Mouse (Mus musculus): Measurements from ENCODE around the gene Ptprt.
"Not testable (repeated sequence)": the region's sequence is repeated elsewhere in the genome, so short reads cannot be mapped to it uniquely, and the experiment has no call there.

Ptprt gene

GRCm38 (mm10) chr2:162210564-162210963, 450.4 kb downstream of the Ptprt start:
- no peak for DNase-seq (ENCODE audit: low read depth)

DNA sequence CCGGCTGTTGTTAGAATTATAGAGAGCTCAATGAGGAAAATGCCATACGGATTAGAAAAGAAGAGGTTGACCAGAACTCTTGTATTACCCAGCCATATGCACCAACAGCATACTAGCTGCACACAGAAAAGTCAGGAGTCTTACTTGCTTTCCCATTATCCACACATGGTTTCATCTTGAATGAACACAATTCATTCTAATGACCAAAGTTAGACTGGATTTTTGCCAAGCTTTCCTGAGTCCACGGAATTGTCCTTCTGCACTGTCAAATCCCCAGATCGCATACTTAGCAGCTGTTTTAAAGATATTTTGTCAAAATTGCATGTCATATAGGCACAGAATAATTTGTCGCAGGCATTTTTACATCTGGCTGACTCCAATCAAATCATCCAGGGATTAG, 463.6 kb downstream of the Ptprt start:
- no peak for DNase-seq (ENCODE audit: low read depth)

- DNase-seq (ENCODE audit: low read depth): no peak
Measured at GRCm38 (mm10) chr2:162182621-162183475, 478.1 kb downstream of the Ptprt start.

DNA sequence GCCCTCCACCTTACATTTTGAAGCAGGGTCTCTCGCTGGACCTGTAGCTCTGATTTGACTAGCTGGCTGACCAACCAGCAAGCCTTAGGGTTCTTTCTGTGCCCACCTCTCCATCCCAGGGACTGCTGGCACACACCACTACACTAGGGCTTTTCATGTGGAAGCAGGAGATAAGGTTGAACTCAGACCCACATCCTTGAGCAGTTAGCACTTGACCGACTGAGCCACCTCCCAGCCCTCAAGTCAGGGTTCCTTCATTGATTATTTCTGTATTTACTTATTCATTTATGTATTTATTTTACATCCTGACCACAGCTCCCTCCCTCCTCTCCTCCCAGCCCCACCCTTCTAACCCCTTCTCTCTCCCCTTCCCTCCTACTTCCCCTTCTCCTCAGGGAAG, 479.1 kb downstream of the Ptprt start:
- DNase-seq (ENCODE audit: low read depth): no peak

GRCm38 (mm10) chr2:162172529-162172928, 488.4 kb downstream of the Ptprt start:
- DNase-seq (ENCODE audit: low read depth): no peak

DNA sequence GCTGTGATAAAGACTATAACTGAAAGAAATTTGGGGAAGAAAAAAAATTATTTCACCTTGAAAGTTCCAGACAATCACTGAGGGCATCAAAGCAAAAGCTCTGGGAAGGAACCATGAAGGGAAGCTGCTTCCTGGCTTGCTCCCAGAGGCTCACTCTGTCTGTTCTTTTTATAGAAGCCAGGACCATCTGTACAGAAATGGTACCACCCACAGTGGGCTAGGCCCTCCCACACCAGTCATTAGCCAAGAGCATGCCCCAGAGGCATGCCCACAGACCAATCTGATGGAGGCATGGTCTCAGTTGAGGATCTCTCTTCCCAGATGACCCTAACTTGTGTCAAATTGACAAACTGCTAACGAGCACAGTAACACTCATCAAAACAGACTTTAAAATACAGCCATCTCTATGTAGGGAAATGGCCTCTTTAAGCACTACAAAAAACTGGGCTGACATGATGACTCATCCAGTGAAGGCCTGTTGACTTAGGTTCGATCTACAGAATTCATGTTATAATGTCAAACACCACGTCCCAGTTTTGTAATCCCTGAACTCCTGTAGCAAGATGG, 519.0 kb downstream of the Ptprt start:
- DNase-seq (ENCODE audit: low read depth): no peak

- not testable (repeated sequence) for DNase-seq (ENCODE audit: low read depth)
Measured at GRCm38 (mm10) chr2:162136176-162136575, 524.8 kb downstream of the Ptprt start.

DNA sequence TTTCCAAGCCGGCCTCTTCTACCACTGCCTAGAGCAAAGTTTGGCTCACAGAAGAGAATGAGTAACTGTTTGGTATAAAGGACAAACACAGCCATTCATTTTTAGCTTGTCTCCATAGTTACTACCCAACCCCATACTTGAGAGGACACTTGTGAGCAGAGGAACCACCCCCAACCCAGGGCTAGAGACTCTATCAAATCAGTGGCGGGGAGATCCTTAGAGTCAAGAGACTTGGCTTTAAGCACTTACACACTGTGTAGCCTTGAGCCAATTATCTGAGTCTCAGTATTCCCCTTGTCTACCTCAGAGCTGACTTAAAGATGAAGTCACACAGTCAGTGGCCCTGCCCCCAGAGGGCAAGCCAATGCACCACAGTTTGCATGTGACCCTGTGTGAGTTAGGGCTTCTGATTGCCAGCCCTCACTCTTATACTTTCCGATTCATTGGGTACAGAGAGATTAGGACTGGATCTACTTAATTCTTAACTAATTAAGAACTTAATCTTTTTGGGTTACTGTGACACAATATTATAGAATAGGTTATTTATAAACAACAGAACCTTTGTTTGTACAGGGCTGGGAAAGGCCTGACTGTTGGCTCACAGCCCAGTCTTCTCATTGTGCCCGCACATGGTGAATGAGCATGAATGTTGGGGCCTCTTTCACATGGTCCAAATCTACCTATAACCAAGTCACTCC, 529.2 kb downstream of the Ptprt start:
- DNase-seq (ENCODE audit: low read depth): no peak

- DNase-seq (ENCODE audit: low read depth): no peak
Measured at GRCm38 (mm10) chr2:162129896-162130295, 531.1 kb downstream of the Ptprt start.

GRCm38 (mm10) chr2:162118041-162118440, 542.9 kb downstream of the Ptprt start:
- no peak for DNase-seq (ENCODE audit: low read depth)

DNA sequence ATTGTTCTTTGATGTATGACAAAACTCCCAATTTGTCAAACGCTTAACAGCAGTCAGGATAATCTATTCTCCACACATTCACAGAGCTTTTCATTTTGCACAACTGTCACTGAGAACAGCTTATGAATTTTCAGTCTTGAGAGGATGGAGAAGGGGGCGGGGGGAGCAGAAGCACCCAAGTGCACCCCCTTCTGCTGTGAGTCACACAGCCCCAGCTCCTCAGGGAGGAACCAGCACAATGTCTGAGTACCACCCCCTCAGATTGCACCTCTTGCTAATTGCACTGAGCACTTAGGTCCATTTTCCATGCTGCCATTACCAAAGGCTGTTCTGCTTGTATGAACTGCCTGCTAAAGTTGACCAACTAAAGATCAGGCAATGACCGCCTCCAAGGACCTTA, 578.6 kb downstream of the Ptprt start:
- DNase-seq (ENCODE audit: low read depth): no peak

- no peak for DNase-seq (ENCODE audit: low read depth)
Measured at GRCm38 (mm10) chr2:162080717-162081398, 580.1 kb downstream of the Ptprt start.

- no peak for DNase-seq (ENCODE audit: low read depth)
Measured at GRCm38 (mm10) chr2:162078571-162079280, 582.2 kb downstream of the Ptprt start.

GRCm38 (mm10) chr2:162052816-162053215, 608.1 kb downstream of the Ptprt start:
- DNase-seq (ENCODE audit: low read depth): no peak

DNA sequence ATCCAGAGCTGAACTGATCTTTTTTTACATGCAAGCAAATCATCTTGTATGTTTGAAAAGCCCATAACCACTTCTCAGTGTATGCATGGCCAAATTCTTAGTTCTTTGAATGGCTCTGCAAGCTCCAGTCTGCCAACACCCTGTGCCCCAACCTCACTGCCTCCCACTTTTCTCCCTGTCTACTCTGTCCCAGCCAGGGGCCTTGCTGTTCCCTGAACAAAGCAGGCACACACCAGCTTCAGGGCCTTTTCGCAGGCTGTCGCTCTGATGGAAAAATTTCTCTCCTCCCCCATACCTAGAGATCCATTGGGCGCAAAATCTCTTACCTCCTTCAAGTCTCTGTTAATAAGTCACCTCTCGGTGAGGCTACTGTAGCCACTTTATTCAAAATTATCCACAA, 610.7 kb downstream of the Ptprt start:
- DNase-seq (ENCODE audit: low read depth): no peak

GRCm38 (mm10) chr2:162035615-162036014, 625.3 kb downstream of the Ptprt start:
- DNase-seq (ENCODE audit: low read depth): no peak

GRCm38 (mm10) chr2:162031636-162032035, 629.3 kb downstream of the Ptprt start:
- no peak for DNase-seq (ENCODE audit: low read depth)

DNA sequence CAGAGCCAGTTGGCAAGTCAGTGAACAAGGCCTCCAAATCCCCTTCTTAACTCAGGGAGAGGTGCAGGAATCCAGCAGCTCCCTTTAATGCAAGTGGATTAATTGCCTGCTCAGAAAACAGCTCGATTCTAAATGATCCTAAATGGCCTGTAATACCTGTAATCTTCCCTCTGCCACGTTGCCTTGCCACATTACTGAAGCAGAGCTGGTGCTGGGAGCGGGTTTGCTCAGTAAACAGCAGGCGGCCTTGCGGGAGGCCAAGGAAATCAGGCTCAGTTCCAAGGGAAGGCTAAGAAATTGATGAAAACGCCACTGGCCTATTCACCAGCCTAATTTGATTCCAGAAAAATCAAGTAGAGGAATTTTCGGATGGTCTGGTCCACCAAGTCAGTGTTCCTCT, 659.9 kb downstream of the Ptprt start:
- no peak for DNase-seq (ENCODE audit: low read depth)

DNA sequence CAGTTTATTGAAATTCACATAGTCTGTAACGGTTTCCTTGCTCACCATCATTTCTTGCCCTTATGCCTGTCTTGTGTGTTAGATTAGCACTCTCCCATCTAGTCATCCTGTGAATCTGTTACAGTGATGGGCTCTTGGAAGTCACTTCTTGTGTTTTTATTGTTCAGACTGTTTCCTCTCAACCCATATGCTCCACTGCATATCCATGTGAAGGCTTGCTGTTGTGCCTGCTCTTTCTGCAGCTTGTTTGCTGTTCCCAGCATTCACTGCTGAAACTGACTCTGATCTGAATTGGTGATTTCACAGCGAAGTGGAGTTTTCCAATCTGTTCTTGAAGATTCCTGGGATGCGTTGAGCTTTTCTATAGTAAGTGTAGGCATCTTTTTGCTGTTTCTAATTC, 678.6 kb downstream of the Ptprt start:
- no peak for DNase-seq (ENCODE audit: low read depth)

DNA sequence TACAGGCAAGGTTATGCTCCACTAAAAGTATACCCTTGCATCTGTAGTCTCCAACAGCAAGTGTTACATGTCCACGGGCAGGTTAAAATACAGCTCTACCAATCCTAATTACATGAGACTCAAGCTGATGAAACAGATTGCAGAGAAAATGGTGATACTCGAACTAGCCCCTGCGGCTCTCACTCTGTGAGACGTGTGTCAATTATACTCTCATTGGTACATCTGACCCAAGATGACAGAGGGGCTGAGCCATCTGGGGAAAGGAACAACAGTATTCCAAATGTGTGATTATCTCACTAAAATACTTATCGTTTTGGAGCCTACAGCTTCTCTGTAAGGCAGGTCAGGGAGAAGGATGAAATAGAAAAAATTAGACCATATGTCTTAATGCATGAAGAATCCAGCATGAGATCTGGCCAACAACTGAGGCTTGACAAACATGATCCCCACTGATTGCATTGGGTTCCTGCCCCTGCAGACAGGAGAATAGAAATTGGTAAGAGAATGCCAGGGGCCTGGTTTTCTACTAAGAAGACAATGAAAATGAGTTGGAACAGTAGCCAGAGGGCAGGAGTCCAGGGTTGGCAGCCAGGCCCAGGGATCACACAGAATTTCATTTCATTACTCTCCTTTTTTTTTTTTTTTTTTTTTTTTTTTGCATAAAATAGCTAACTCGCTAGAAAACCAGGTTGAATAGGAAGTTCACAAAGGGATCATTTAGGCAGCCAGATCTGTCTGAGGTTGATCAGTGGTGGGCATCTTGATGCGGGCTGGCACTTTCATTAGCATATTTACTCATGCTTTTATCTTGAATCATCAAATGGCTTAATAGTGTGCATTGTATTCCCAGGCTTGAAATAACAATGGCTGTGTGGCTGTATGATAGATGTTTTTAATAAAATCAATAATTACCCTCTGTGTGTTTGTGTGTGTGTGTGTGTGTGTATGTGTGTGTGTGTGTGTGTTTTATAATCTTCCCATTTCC, 699.5 kb downstream of the Ptprt start:
- DNase-seq (ENCODE audit: low read depth): no peak

- no peak for DNase-seq (ENCODE audit: low read depth)
Measured at GRCm38 (mm10) chr2:161945424-161945823, 715.5 kb downstream of the Ptprt start.
